Mouse (Mus musculus): Measurements from ENCODE around the gene Srrd.

- TF ChIP-seq CTCF (IDR thresholded peaks at IDR 0.05; ENCODE audit: insufficient read depth, low read length) (no peak), POLR2A (IDR thresholded peaks at IDR 0.05; ENCODE audit: borderline replicate concordance, extremely low read depth, low read depth, low read length) (no peak)
These were observed 12.7 kb upstream of the Srrd start for GRCm38 (mm10) chr5:112355493-112355892.
